Mouse (Mus musculus) hindbrain, embryonic 16.5 days (tissue): ENCODE data around the gene Syt12. TPM values are rescaled to one million over a fixed set of nuclear protein-coding genes. Genes with fewer than 3 reads are reported as not detected.

ENCODE experiments used
- ATAC-seq: fragments of 200-750 bp; cut with Nextera tagmentation; 2 replicates; pipeline ENCODE4 v1.8.0; 2017; ENCODE audit warnings: moderate TSS enrichment, moderate library complexity
- H3K27ac ChIP-seq: fragments of 300-500 bp; sonication (generic); 2 replicates; pipeline ENCODE4 v1.5.1; 2014; ENCODE audit warnings: low read depth, mild to moderate bottlenecking, control low read depth, low read length, moderate library complexity
- H3K27me3 ChIP-seq: fragments of 300-500 bp; sonication (generic); replicated peaks from 2 replicates; pipeline ENCODE4 v1.6.1; 2014; ENCODE audit warnings: low read length; ENCODE audit not compliant: control insufficient read depth, insufficient read depth
- H3K36me3 ChIP-seq: fragments of 300-500 bp; sonication (generic); 2 replicates; pipeline ENCODE4 v1.6.1; 2014; ENCODE audit warnings: mild to moderate bottlenecking, low read length, moderate library complexity, mixed read lengths; ENCODE audit not compliant: control insufficient read depth, insufficient read depth
- H3K4me1 ChIP-seq: fragments of 300-500 bp; sonication (generic); 2 replicates; pipeline ENCODE4 v1.6.1; 2014; ENCODE audit warnings: low read depth, low read length; ENCODE audit not compliant: control insufficient read depth, insufficient read depth
- H3K4me2 ChIP-seq: fragments of 300-500 bp; sonication (generic); 2 replicates; pipeline ENCODE4 v1.6.1; 2014; ENCODE audit warnings: mild to moderate bottlenecking, low read length, control low read depth, moderate library complexity
- H3K4me3 ChIP-seq: fragments of 300-500 bp; sonication (generic); 2 replicates; pipeline ENCODE4 v1.5.1; 2014; ENCODE audit warnings: mild to moderate bottlenecking, low read length, control low read depth, moderate library complexity
- H3K9ac ChIP-seq: fragments of 300-500 bp; sonication (generic); 2 replicates; pipeline ENCODE4 v1.6.1; 2014; ENCODE audit warnings: low read depth, mild to moderate bottlenecking, control low read depth, low read length, moderate library complexity
- H3K9me3 ChIP-seq: fragments of 300-500 bp; sonication (generic); 2 replicates; pipeline ENCODE4 v1.6.1; 2014; ENCODE audit warnings: mild to moderate bottlenecking, low read length, moderate library complexity; ENCODE audit not compliant: control insufficient read depth
- WGBS: fragments of 180-500 bp; shearing (Covaris S2); extraction: QIAGEN DNeasy Blood & Tissue Kit; methylation state at CpG from one replicate; pipeline ENCODE4 v1.1.7; 2014; 5-methylcytosine and 5-hydroxymethylcytosine counted together
- polyA plus RNA-seq: library from polyadenylated mRNA; unstranded; fragments of >200 nt; fragmentation: Nextera tagmentation; extraction: Ambion mirVana; gene quantifications from 2 replicates; pipeline ENCODE4 v1.2.1, GENCODE M21; 2015

The Syt12 gene
- 8.4 and 9.0 TPM in 2 replicates for polyA plus RNA-seq

- H3K27me3 ChIP-seq: peaks cover 11% of the 10 kb centered on the region
- peak within 1 kb of the TSS; percentile 67 for H3K4me3 ChIP-seq
- peak within 1 kb of the TSS; percentile 98 for H3K4me2 ChIP-seq
- H3K27ac ChIP-seq: peak within 1 kb of the TSS; percentile 68
- no peak for ATAC-seq
- WGBS: 34% methylated on average over 21 of the region's 21 CpGs
- no peaks in the 10 kb centered on the region for H3K36me3 ChIP-seq
- H3K9ac ChIP-seq: peak within 1 kb of the TSS; percentile 75
- no peaks in the 10 kb centered on the region for H3K9me3 ChIP-seq
- peaks cover 9% of the 10 kb centered on the region for H3K4me1 ChIP-seq
These were observed at the start of gene Syt12 for GRCm38 (mm10) chr19:4477345-4478189. TSS of gene Syt12 (minus strand) at chr19:4477447.

DNA sequence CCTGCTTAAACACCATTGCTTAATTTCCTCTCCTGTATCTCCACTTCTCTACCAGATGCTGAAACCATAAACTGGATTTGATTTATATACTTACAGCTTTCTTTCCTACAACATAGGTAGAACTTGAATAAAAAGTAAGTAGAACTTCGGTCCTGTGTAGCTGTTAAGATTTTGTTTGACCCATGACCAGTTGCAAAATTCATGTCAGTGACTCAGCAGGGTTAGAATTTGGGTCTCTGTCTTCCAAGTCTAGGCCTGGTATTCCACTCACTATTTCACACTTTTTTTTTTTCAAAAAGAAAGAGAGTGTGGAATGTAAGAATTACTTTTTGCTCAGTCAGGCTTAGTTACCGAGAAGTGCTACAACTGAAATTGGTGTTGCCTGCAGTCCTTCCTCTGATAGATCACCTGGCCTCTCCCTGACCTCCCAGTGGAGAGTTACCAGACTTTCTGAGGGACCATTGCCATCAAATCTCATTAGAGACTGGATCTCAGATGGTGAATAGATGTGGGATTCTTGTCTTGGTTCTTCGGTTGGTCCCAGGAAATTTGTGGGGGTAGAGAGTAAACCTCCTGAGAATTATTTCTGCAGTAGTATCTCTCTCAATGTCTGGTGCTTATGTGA is 44.3 kb upstream of the Syt12 start:
- H3K27me3 ChIP-seq: no peaks in the 10 kb centered on the region
- H3K4me3 ChIP-seq: no peak overlapping the region
- H3K4me1 ChIP-seq: no peaks in the 10 kb centered on the region
- ATAC-seq: no peak
- H3K9ac ChIP-seq: no peak overlapping the region
- H3K4me2 ChIP-seq: no peak overlapping the region
- no peaks in the 10 kb centered on the region for H3K36me3 ChIP-seq
- no peaks in the 10 kb centered on the region for H3K9me3 ChIP-seq
- 87% methylated on average over 3 of the region's 3 CpGs for WGBS
- H3K27ac ChIP-seq: no peak overlapping the region

GRCm38 (mm10) chr19:4517483-4517882 is 40.2 kb upstream of the Syt12 start:
- 78% methylated on average over 1 of the region's 1 CpGs for WGBS

GRCm38 (mm10) chr19:4516288-4516687 is 39.0 kb upstream of the Syt12 start:
- Histone ChIP-seq H3K4me1 (peaks cover 7% of the 10 kb centered on the region), H3K27ac (peak overlapping the region; percentile 29; the same call in 1 of the 2 replicates), H3K9me3 (no peaks in the 10 kb centered on the region), H3K27me3 (no peaks in the 10 kb centered on the region), H3K4me3 (no peak overlapping the region), H3K4me2 (no peak overlapping the region), H3K9ac (no peak overlapping the region), H3K36me3 (no peaks in the 10 kb centered on the region)
- WGBS: 60% methylated on average over 2 of the region's 2 CpGs
- no peak for ATAC-seq

More at GRCm38 (mm10) chr19:4517483-4517882, 40.2 kb upstream of the Syt12 start:
- Histone ChIP-seq H3K27ac (no peak overlapping the region), H3K9ac (no peak overlapping the region), H3K27me3 (no peaks in the 10 kb centered on the region), H3K9me3 (no peaks in the 10 kb centered on the region), H3K4me2 (no peak overlapping the region), H3K4me1 (peaks cover 7% of the 10 kb centered on the region), H3K36me3 (no peaks in the 10 kb centered on the region), H3K4me3 (no peak overlapping the region)
- ATAC-seq: no peak

GRCm38 (mm10) chr19:4515746-4516145 is 38.5 kb upstream of the Syt12 start:
- Histone ChIP-seq H3K36me3 (no peaks in the 10 kb centered on the region), H3K27ac (peak overlapping the region; percentile 54; the same call in 1 of the 2 replicates), H3K27me3 (no peaks in the 10 kb centered on the region), H3K9ac (no peak overlapping the region), H3K4me1 (peaks cover 10% of the 10 kb centered on the region), H3K4me2 (no peak overlapping the region), H3K9me3 (no peaks in the 10 kb centered on the region), H3K4me3 (no peak overlapping the region)
- ATAC-seq: 0 out of 2 replicates have a peak, but pooled peaks have one; percentile 45
- 42% methylated on average over 2 of the region's 2 CpGs for WGBS

DNA sequence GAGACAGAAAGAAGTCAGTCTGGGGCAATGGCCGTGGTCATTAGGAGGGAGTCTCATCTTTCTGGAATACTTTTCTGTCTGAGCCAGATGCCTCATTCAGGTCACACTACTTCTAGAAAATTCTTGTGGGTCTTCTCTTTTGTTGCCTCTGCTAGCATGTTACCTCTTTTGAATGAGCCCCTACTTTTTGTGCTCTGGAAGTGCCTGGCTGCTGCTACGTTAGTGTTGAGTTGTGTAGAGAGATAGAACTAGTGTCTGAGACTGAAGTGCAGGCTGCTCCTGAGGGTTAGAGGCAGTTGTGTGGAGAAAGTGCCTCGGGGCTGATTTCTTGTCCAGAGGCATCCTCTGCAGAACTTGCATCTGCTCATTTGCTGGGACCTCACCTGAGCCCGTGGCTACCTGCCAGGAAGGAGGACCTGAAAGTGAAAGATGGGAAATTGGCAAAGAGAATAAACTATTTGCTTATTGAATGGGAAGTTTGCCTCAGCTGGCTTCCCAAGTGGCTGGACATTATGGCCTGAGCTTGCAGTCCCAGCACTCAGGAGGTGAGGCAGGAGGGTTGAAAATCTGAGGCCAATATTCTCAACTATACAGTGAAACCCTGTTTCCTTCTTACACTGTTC is 36.1 kb upstream of the Syt12 start:
- no peak overlapping the region for H3K4me3 ChIP-seq
- H3K36me3 ChIP-seq: no peaks in the 10 kb centered on the region
- no peaks in the 10 kb centered on the region for H3K27me3 ChIP-seq
- WGBS: 73% methylated on average over 4 of the region's 4 CpGs
- H3K4me1 ChIP-seq: peaks cover 14% of the 10 kb centered on the region
- ATAC-seq: no peak
- no peak overlapping the region for H3K9ac ChIP-seq
- no peaks in the 10 kb centered on the region for H3K9me3 ChIP-seq
- H3K4me2 ChIP-seq: no peak overlapping the region
- H3K27ac ChIP-seq: no peak overlapping the region

DNA sequence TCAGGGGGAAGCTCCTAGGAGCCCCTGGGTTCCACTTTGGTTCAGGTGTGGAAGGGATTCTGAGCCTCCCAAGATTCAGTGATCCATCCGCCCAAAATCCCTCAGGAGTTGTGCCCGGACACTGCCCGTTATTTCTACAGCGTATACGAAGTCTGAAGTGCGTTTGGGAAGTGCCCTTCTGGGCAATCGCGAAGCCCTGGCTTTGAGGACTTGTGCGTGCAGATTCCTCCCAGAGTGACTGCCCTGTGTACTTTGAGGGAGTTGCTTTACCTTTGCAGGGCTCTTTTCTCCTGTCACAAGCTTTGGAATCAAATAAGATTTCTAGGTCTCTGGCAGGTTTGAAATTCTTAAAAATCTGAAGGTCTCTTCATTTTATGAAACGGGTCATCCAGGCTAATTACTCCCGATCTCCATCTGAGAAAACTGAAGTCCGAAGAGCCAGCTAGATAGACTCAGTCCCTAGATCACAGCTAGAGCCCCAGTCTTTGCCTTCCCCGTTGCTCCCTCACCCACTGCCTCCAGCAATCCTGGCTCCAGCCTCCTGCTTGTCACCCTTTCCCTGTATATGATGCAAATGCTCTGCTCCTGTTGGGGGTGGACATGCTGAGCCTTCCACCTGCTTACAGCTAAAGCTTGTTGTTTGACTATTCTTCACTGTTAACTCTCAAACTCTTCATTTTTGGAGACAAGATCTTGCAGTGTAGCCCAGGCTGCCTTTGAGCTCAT is 34.0 kb upstream of the Syt12 start:
- Histone ChIP-seq H3K9me3 (no peaks in the 10 kb centered on the region), H3K4me3 (peak overlapping the region; percentile 80), H3K9ac (peak overlapping the region; percentile 75), H3K27me3 (no peaks in the 10 kb centered on the region), H3K27ac (no peak overlapping the region), H3K4me2 (peak overlapping the region; percentile 89), H3K36me3 (no peaks in the 10 kb centered on the region), H3K4me1 (peaks cover 13% of the 10 kb centered on the region)
- WGBS: 6% methylated on average over 13 of the region's 13 CpGs
- ATAC-seq: no peak

DNA sequence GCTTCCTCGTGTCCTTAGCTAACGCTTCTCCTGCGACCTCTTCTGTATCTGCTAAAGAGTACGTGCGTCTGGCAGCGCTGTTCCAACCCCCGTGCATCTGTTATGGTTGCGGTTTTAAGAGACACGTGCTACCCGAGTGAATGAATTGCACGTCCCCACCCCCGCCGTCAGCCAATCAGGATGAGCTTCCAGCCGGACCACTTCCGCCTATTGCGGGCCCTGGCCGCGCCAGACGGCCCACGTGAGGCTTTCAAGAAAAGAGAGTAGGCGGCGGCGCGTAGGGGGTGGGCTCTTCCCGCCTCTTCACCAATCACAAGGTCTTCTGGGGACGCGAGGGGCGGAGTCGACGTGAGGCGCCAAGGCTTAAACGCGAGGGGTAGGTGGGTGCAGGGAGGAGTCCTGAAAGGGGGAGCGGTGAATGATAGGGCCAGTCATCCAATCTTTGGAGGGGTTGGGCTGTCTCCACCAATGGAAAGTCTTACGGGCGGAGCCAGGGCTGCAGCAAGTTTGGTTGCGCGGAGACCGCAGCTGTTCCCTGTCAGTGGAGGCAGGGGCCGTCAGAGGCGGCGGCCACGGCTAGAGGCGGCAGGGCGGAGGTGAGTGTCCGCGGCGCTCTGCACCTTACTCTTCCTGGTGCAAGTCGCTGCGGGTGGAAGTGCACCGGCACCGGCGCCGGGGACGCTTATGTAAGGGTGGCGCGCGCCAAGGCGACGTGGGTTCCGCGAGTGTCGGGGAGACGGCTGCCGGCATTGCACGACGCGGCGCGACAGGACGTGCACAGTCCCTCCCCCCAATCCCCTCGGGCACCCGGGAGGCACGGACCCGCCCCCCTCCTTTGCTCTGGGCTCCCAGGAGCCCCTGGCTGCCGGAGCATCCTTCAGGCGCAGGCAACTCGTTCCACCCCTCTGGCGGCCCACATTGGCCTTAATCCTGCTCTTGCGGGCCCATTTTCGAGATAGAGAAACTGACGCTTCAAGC is 33.0 kb upstream of the Syt12 start, which contains the start of gene Pcx:
Pcx (plus strand) TSS at position 487 of the 978 bp plus-strand sequence.
- Histone ChIP-seq H3K9ac (peak within 1 kb of the TSS; percentile 75), H3K27ac (peak within 1 kb of the TSS; percentile 56)
- WGBS: 0% methylated on average over 65 of the region's 82 CpGs

More for the DNA sequence above, 33.0 kb upstream of the Syt12 start, which contains the start of gene Pcx:
- peak; percentile 100 for ATAC-seq
- Histone ChIP-seq H3K9me3 (no peaks in the 10 kb centered on the region), H3K4me3 (peak within 1 kb of the TSS; percentile 80), H3K27me3 (no peaks in the 10 kb centered on the region), H3K36me3 (no peaks in the 10 kb centered on the region), H3K4me2 (peak within 1 kb of the TSS; percentile 89), H3K4me1 (peaks cover 8% of the 10 kb centered on the region)
